Mouse (Mus musculus): Measurements from ENCODE around the gene Pdrg1.

The Pdrg1 gene

DNA sequence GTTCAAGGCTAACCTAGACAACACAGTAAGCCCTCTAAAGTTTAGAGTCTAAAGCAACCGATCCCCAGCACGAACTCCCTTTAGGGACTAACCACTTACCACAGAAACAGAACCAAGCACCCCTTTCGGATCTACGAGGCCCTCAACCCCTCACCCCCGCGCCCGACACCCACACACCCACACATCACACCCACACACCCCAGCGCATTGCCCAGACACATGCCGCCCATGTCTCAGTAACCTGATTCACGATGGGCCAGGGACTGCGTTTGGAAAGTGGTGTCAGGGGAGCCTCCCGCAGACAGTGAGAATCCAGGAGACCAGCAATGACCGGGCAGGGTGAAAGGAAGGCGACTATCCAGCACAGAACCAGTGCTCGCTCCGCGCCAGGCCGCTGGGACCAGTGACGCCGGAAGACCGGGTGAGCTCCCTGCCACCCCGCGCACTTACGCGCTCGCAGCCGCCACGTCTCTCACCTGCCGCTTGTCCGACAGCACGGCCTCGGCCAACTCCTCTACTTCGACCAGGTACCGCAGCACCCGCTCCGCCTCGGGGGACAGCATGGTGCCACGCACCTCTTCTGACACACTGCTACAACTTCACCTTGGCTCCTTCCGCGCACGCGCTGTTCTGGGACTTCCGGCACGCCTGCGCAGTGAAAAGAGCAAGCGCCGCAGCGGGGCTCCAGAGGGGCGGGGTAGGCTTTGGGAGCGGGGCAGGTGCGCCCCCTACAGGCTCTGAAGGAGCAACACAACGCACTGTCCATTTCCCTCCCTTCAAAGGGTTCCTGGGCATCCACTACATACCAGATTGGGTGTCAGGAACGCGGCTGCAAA is at the start of gene Pdrg1:
TSS of gene Pdrg1 (minus strand) at position 670 of the 836 bp plus-strand sequence.
- in situ Hi-C loops (cut with MboI, MseI), result no loop called here

DNA sequence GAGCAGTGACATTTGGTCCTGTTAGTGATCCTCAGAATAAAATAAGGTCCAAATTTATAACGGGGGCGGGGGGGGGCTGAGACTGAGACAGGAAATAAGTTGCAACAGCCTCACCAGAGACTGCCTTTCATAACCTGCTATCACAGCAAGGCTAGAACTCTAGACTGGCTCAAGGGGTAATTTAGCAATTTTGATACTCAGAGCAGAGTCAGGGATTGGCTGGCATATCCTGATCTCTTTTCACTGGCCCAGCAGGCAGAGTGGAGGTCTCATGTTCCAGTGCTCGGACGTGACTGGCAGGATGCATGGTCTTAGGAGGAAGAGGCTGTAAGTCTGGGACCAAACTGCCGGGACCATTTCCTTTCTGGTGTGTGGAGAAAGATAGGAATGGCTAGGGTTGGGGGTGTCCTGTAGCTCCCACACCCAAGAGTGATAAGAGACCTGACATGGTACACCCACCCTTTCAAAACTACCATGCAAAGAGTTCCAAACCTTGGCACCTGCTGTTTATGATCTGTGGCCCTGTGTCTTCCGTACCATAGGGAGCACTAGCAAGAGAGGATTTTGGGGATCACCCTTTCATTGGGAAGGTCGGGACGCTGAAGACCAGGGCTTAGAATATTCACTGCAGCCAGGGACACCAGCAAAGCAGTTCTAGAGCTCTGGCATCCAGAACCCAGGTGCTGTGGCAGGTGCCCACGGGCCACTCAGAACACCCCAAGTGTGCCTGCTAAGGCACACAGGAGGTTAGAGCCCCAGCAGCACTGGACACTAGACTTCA is 49.2 kb upstream of the Pdrg1 start:
- in situ Hi-C loops (cut with MboI, MseI), result no loop called here

GRCm38 (mm10) chr2:153063394-153063793 is 48.2 kb upstream of the Pdrg1 start:
- in situ Hi-C loops (cut with MboI, MseI), result no loop called here

DNA sequence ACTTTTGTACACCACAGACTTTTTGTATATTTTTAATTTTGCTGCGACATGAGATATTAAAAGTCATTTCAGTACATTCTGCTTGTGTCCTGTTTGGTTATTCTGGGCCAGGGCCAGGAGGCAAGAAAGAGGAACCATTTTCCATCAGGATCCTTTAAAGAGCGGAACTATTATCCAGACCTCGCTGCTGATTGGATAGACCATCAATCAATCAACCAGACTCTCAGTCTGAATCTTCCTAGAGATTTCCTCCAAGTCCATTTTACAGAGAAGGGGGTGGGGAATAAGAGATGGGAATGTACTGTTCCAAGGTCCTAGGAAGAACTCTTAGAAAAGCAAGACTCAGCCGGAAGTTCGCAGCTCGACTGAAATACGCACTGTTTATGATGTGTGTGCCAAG is 45.0 kb upstream of the Pdrg1 start:
- in situ Hi-C loops (cut with MboI, MseI), result no loop called here

- in situ Hi-C loops (cut with MboI, MseI), result no loop called here
Measured at GRCm38 (mm10) chr2:153058365-153058764, 43.1 kb upstream of the Pdrg1 start.

DNA sequence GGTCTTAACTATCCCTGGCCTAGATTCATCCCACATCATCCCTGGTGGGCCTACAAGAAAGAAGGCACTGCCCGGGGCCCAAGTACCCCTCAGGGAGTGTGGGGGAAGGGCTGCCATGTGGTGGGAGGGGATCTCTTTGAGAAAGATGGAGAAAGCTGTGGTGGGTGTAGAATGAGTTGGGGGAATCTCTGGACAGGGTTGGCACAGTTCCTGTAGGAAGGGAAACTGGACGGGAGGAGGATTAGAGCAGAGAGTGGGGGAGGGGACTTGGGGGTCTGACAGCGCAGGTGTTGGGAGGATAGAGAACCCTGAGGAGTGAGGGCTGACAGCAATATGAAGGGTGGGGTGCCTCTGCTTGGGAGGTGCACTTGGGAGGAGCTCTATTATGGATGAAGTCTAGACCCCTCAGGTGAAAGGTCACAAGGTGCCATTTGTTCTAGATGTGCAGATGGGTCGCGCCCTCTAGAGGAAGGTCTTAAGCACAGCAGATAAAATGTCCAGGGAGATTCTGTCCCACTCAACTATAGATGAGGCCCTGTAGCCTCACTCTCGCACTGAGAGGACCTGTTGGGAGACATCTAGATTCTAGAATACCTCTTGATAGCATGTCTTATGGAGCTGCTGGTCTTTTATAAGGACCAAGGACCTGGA is 40.2 kb upstream of the Pdrg1 start:
- in situ Hi-C loops (cut with MboI, MseI), result no loop called here

- in situ Hi-C loops (cut with MboI, MseI), result no loop called here
Measured at GRCm38 (mm10) chr2:153053896-153054295, 38.7 kb upstream of the Pdrg1 start.

- in situ Hi-C loops (cut with MboI, MseI), result no loop called here
Measured at GRCm38 (mm10) chr2:153052700-153053351, 37.6 kb upstream of the Pdrg1 start.

DNA sequence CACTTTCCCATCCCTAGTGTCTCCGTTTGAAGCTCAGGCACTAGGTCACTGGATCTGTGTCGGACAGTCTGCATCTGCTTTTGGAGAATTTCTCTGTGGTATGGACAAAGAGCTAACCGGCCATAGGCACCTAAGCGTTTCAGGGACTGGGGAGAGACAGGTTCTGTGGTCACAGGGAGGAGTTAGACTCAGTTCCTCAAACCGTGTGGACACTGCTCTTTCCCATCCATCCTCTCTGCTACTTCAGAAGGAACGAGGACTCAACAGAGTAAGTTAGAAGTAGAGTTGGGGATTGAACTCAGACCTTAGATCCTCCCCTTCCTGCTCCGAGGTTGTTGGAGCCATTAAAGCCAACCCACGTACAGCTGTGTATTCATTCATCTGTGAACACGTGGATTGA is 36.3 kb upstream of the Pdrg1 start:
- in situ Hi-C loops (cut with MboI, MseI), result no loop called here

DNA sequence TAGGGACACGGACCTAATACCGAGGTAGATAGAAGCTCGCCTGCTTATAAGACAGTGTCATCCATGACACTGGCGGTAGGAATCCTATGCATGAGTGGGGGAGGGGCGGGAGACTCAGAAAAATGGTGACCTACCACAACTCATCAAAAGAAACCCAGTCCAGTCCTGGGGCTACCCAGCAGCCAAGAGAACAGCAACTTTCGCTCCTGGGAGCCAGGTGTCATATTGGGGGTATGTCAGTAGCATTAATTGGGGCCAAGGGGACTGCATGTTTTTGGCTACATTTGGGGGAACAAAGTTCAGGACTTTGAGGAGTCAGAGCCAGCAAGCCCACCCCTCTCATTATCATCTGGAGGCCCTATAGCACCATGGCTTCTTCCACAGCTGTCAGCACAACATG is 35.9 kb upstream of the Pdrg1 start:
- in situ Hi-C loops (cut with MboI, MseI), result no loop called here

DNA sequence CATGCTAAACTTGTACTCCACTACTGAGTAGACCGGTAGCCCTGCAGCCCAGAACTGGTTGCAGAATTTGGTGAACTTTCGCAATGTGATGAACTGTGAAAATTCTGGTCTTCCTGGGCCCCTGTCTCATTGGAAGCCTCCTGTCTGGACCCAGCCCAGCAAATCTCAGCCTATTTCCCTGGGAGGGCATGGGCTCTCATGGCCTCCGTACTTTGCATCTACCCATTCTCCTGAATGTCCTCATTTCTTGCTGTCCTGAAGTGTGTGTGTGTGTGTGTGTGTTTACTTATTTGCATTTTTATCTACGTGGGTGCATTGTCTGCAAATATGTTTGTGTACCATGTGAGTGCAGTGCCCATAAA is 34.8 kb upstream of the Pdrg1 start:
- in situ Hi-C loops (cut with MboI, MseI), result no loop called here

DNA sequence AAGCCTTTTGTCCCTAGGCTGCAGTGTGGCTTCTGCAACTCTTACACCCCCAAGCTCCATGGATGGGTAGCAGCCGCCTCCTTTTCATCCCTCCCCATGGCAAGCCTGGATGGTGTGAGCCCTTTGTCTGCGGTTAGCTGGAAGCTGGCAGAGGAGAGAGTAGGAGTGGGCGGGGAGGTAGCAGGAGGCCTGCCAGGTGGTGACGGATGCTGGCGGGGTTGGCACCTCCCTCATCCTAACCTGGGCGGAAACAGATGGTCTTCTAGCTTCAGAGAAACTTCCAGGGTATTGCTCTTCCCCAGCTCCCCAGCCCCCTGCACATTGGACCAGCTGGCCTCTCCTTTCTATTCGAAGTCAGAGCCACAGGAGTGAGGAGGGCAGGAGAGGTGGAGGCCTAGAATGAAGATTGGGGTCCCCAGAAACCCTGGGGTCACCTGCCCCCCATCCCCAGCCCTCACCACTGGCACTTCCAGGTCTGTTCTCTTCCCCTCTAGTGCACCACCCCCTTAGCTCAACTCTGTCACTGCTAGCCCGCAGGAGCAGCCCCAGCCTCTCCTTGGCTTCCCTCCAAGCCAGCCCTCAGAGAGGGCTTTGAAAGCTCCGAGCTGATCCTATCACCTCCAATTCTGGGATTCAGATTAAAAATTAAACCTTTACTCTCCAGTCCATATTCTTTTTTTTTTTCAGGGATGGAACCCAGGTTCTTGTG is 34.2 kb upstream of the Pdrg1 start:
- in situ Hi-C loops (cut with MboI, MseI), result no loop called here

GRCm38 (mm10) chr2:153047828-153048465 is 32.7 kb upstream of the Pdrg1 start:
- in situ Hi-C loops (cut with MboI, MseI), result no loop called here

DNA sequence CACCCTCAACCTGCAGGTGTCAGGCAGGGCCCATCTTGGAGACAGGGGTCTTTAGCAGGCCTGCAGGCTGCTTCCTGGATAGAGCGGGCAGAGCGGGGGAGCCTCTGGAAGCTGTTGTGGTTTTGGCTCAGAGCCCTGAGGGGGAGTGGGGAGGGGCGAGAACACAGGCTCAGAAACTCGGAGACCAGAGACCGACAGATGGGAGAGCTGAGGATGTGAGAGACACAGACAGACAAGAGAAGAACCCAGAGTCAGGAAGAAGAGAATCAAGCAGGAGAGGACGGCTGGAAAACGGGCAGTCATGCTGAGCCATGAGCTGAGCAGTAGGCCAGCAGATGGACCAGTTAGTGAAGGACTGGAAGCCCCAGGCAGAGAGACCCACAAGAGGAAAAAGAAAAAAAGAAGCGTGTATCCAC is 30.7 kb upstream of the Pdrg1 start:
- in situ Hi-C loops (cut with MboI, MseI), result no loop called here

GRCm38 (mm10) chr2:153043886-153044285 is 28.7 kb upstream of the Pdrg1 start:
- in situ Hi-C loops (cut with MboI, MseI), result no loop called here

GRCm38 (mm10) chr2:153036690-153037089 is 21.5 kb upstream of the Pdrg1 start:
- in situ Hi-C loops (cut with MboI, MseI), result no loop called here

GRCm38 (mm10) chr2:153033545-153034230 is 18.5 kb upstream of the Pdrg1 start:
- in situ Hi-C loops (cut with MboI, MseI), result no loop called here

- in situ Hi-C loops (cut with MboI, MseI), result no loop called here
Measured at GRCm38 (mm10) chr2:153032973-153033372, 17.7 kb upstream of the Pdrg1 start.

DNA sequence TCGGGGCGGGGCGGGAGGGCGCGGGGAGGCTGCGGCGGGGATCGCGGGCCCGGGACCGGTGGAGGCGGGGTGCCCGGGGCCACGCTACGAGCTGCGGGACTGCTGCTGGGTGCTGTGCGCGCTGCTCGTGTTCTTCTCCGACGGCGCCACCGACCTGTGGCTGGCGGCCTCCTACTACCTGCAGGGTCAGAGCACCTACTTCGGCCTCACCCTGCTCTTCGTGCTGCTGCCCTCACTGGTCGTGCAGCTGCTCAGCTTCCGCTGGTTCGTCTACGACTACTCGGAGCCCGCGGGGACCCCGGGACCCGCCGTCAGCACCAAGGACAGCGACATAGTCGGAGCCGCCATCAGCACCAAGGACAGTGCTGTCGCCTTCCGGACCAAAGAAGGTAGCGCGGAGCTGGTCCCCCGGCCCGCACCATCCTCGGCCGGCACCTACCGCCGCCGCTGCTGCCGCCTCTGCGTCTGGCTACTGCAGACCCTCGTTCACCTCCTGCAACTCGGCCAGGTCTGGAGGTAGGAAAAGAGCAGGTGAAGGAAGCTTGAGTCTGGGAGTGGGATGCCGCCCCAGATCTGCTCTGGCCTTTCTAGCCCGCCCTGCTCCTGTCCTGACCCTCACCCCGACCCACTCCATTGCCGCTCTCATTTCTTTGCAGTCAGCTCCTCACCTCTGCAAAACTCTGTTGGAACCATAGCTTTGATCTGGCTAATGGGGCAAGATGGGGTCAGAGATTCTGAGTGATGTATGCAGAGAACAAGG is 17.0 kb upstream of the Pdrg1 start:
- in situ Hi-C loops (cut with MboI, MseI), result no loop called here

All from T-helper 2 cell (primary cell).